Mouse (Mus musculus): ENCODE results near the gene Gata5.

DNA sequence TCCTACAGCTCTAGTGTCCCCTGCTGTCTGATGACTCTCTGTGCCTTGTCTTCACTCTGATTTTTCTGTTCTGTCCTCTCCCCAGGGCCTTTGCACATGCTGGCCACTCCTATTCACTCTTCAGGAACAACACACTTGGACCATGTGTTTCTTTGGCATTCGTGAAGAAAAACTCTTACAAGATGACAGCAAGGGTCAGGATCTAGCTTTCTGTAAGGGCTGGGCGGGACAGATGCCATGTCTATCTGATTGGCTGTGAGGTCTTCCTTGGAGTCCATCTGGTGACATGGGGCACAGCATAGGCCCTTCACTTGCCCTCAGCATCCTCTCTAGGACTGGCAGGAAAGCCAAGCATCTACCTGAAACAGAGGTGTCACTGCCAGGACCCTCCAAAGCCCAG is 28.5 kb downstream of the Gata5 start:
- TF ChIP-seq CTCF (IDR thresholded peaks at IDR 0.05; ENCODE audit: control insufficient read depth, insufficient read depth, insufficient replicate concordance, low read depth, low read length) (no peak), POLR2A (IDR thresholded peaks at IDR 0.05; ENCODE audit: control insufficient read depth, low read depth, low read length) (no peak)

Data from testis, adult 2 months (tissue).